Mouse (Mus musculus) embryonic facial prominence, embryonic 14.5 days (tissue): ENCODE measurements around the gene Ly6g6f. TPM values are rescaled to one million over a fixed set of nuclear protein-coding genes. Genes with fewer than 3 reads are reported as not detected.

Experiments used
- ATAC-seq: fragments of 200-750 bp; cut with Nextera tagmentation; 2 replicates; pipeline ENCODE4 v1.8.0; 2017; ENCODE audit warnings: low read depth, moderate number of reproducible peaks, moderate TSS enrichment
- DNase-seq: peaks from one replicate; pipeline ENCODE4 v3.0.0-alpha.2; 2015; ENCODE audit warnings: low spot score
- H3K27ac ChIP-seq: fragments of 300-500 bp; sonication (generic); replicated peaks from 2 replicates; pipeline ENCODE4 v1.5.1; 2014; ENCODE audit warnings: low read depth, mild to moderate bottlenecking, low read length, moderate library complexity
- H3K27me3 ChIP-seq: fragments of 300-500 bp; sonication (generic); replicated peaks from 2 replicates; pipeline ENCODE4 v1.6.1; 2014; ENCODE audit warnings: low read length; ENCODE audit not compliant: control insufficient read depth, insufficient read depth
- H3K36me3 ChIP-seq: fragments of 300-500 bp; sonication (generic); 2 replicates; pipeline ENCODE4 v1.6.1; 2014; ENCODE audit warnings: low read length, mixed read lengths; ENCODE audit not compliant: control insufficient read depth, insufficient read depth
- H3K4me1 ChIP-seq: fragments of 300-500 bp; sonication (generic); 2 replicates; pipeline ENCODE4 v1.6.1; 2014; ENCODE audit warnings: antibody characterized with exemption, low read length; ENCODE audit not compliant: control insufficient read depth, insufficient read depth
- H3K4me2 ChIP-seq: fragments of 300-500 bp; sonication (generic); 2 replicates; pipeline ENCODE4 v1.6.1; 2014; ENCODE audit warnings: low read depth, mild to moderate bottlenecking, low read length, moderate library complexity, mixed read lengths
- H3K4me3 ChIP-seq: fragments of 300-500 bp; sonication (generic); 2 replicates; pipeline ENCODE4 v1.5.1; 2014; ENCODE audit warnings: low read depth, mild to moderate bottlenecking, low read length
- H3K9ac ChIP-seq: fragments of 300-500 bp; sonication (generic); 2 replicates; pipeline ENCODE4 v1.6.1; 2014; ENCODE audit warnings: low read depth, mild to moderate bottlenecking, low read length, moderate library complexity, mixed read lengths
- H3K9me3 ChIP-seq: fragments of 300-500 bp; sonication (generic); 2 replicates; pipeline ENCODE4 v1.6.1; 2016; ENCODE audit warnings: low read length; ENCODE audit not compliant: control insufficient read depth
- WGBS: fragments of 180-500 bp; shearing (Covaris S2); extraction: QIAGEN DNeasy Blood & Tissue Kit; methylation state at CpG from one replicate; pipeline ENCODE4 v1.1.7; 2014; 5-methylcytosine and 5-hydroxymethylcytosine counted together
- polyA plus RNA-seq: library from polyadenylated mRNA; unstranded; fragments of >200 nt; fragmentation: Nextera tagmentation; extraction: Ambion mirVana; gene quantifications from 2 replicates; pipeline ENCODE4 v1.2.1, GENCODE M21; 2014

The Ly6g6f gene
- polyA plus RNA-seq, 1 experiment from 2014 or later = not detected

DNA sequence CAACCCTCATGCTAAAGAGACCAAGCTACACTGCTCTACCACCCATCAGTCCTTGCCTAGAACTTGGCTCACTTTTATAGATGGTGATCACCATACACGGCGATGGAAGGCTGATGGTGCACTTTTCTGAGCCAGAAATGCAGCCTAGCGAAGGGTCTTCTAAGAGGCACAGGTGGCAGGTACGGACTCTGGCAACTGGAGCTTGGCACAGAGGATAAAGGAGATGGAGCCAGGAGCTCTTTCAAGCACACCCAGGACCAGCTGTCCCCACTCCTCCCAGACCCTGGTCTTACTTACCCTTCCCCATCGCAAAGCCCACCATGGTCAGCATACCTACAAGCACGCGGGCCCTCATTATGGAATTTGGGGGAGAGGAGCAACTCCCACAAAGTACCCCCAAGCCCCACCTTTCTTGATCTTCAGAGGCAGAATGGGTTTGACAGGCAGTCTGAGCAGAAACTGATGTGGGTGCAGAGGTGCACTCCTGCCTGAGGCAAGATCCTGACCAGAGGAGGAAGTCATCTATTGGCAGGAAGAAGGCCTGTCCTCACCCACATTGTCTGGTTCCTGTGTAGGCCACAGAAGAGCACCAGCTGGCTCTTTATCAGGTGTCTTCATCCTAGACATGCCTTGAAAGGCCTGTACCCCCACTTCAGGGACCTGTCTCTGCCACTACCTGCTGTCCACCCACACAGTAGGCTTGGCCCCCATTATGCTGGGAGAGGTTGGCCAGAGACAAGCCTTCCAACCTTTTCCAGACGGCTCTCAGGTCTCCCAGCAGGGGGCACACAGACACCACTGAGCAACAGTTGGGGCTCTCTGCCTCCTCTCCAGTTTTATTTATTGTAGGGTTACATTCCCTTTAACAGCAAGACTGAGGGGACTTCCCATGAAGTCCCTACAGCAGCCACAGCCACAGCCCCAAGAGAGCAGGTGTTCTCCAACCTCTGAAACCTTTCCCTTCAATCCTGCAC is 29.9 kb upstream of the Ly6g6f start, which contains the start of gene Ly6g5b:
Gene Ly6g5b, minus strand, starts transcription at position 383 of the 974 bp plus-strand sequence.
- ATAC-seq = no peak
- WGBS = 84% methylated on average over 8 of the region's 8 CpGs

DNA sequence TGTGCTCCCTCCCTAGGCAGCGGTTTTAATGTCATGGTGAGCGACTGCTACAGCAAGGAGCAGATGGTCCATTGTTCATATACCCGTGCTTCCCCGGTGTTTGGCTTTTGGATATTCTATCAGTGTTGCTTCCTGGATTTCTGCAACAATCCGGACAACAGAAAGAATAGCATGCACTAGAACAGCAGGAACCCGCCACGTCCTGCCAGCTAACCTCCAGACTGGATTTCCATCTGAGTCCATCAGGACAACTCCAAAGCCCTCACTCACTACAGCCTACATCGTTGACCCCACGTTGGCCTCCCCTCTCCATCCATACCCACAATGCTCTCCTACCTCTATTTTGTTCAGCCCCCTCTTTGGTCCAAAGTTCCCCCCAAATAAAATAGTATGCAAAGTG is 26.4 kb upstream of the Ly6g6f start:
- DNase-seq = no peak
- H3K9ac ChIP-seq = no peak overlapping the region
- no peaks in the 10 kb centered on the region for H3K4me1 ChIP-seq
- H3K9me3 ChIP-seq = no peaks in the 10 kb centered on the region
- no peak overlapping the region for H3K4me2 ChIP-seq
- H3K27me3 ChIP-seq = no peaks in the 10 kb centered on the region
- H3K27ac ChIP-seq = no peak overlapping the region
- no peak overlapping the region for H3K4me3 ChIP-seq
- H3K36me3 ChIP-seq = peaks cover 26% of the 10 kb centered on the region
- WGBS = 75% methylated on average over 9 of the region's 9 CpGs
- ATAC-seq = no peak

More for the DNA sequence above, 29.9 kb upstream of the Ly6g6f start, which contains the start of gene Ly6g5b:
- Histone ChIP-seq H3K9ac (no peak within 1 kb of the TSS), H3K4me2 (no peak within 1 kb of the TSS), H3K36me3 (peaks cover 55% of the 10 kb centered on the region), H3K4me3 (no peak within 1 kb of the TSS), H3K27me3 (no peaks in the 10 kb centered on the region), H3K4me1 (peaks cover 5% of the 10 kb centered on the region), H3K27ac (no peak within 1 kb of the TSS), H3K9me3 (no peaks in the 10 kb centered on the region)
- no peak for DNase-seq

DNA sequence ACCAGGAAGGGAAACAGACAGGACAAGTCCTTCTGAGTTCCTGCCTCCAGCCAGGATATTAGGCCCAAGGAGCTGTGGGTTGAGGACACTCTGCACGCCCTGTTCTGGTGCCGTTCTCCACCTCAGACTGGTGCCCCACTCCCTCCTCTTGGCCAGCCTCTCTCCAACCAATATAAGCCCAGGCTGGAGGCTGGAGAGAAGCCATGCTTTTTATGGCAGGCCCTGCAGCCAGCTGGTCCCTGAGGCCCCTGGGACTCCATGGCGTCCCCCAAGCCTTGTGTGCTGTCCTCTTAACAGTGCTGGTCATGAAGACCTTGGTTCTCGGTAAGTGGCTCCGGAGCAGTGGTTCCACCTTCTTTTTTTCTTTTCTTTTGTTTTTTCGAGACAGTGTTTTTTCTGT is 22.7 kb upstream of the Ly6g6f start, which contains the start of gene Ly6g5c:
Gene Ly6g5c, plus strand, starts transcription at position 183 of the 400 bp plus-strand sequence.
- Histone ChIP-seq H3K4me1 (no peaks in the 10 kb centered on the region), H3K27ac (no peak within 1 kb of the TSS), H3K9me3 (no peaks in the 10 kb centered on the region), H3K36me3 (peaks cover 13% of the 10 kb centered on the region), H3K27me3 (no peaks in the 10 kb centered on the region), H3K4me3 (no peak within 1 kb of the TSS), H3K4me2 (no peak within 1 kb of the TSS), H3K9ac (no peak within 1 kb of the TSS)
- WGBS = 85% methylated on average over 6 of the region's 6 CpGs
- ATAC-seq (no peak), DNase-seq (no peak)

DNA sequence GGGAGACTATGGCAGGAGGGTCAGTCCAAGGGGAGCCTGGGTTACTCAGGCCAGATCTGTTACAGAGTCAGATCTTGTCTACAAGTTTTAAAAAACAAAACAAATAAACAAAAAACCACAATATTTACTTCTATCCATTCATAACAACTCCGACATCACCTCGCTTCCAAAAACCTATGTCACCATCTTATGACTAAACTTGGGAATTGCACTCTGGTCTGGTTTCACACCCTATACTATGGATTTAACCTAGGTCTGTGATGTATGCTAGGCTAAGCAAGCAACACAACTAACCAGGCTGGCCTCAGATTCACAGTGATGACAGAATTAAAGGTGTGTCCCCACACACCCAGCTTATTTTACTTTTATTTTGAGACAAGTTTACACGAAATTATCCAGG is 21.1 kb upstream of the Ly6g6f start:
- 0 out of 2 replicates have a peak overlapping the region, but pooled peaks have one; percentile 1 for H3K4me3 ChIP-seq
- H3K27me3 ChIP-seq = no peaks in the 10 kb centered on the region
- no peaks in the 10 kb centered on the region for H3K4me1 ChIP-seq
- 57% methylated on average over 3 of the region's 3 CpGs for whole genome bisulfite sequencing
- ATAC-seq (no peak), DNase-seq (no peak)
- no peaks in the 10 kb centered on the region for H3K9me3 ChIP-seq
- 0 out of 2 replicates have a peak overlapping the region, but pooled peaks have one; percentile 27 for H3K4me2 ChIP-seq
- H3K36me3 ChIP-seq = peaks cover 29% of the 10 kb centered on the region
- H3K9ac ChIP-seq = no peak overlapping the region
- H3K27ac ChIP-seq = no peak overlapping the region

DNA sequence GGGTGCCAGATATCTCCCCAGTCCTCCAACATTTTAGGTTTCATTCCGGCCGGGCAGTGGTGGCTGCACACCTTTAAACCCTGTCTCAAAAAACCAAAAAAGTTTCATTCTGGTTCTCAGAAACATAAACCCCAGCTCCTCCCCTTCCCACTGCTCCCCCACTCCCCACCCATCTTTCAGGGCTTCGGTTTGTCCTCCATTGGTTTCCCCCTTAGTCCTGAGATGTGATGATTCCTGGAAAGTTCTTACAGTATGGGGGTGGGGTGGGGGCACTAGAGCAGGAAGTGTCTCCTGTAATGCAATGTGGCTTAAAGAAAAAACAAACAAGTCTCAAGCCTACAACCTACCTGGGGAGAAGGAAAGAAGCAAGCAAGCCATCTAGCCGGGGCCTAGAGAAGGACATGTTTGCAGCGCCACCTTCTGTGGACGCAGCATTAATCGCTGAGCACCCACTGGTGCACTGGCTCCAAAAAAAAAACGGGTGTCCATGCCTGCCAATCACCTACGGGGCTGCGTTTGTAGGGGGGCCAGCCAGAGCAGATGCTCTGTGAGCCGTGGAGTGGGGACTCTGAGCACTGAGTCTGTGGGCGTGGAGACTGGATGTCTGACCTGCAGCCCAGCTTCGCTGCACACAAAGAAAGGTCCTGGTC is 20.5 kb upstream of the Ly6g6f start:
- H3K27ac ChIP-seq = no peak overlapping the region
- DNase-seq (peak; percentile 57), ATAC-seq (0 out of 2 replicates have a peak, but pooled peaks have one; percentile 24)
- peaks cover 35% of the 10 kb centered on the region for H3K36me3 ChIP-seq
- 0 out of 2 replicates have a peak overlapping the region, but pooled peaks have one; percentile 40 for H3K9ac ChIP-seq
- H3K4me2 ChIP-seq = peak overlapping the region; percentile 27
- 0 out of 2 replicates have a peak overlapping the region, but pooled peaks have one; percentile 1 for H3K4me3 ChIP-seq
- H3K9me3 ChIP-seq = no peaks in the 10 kb centered on the region
- 22% methylated on average over 13 of the region's 13 CpGs for WGBS
- H3K4me1 ChIP-seq = no peaks in the 10 kb centered on the region
- no peaks in the 10 kb centered on the region for H3K27me3 ChIP-seq

DNA sequence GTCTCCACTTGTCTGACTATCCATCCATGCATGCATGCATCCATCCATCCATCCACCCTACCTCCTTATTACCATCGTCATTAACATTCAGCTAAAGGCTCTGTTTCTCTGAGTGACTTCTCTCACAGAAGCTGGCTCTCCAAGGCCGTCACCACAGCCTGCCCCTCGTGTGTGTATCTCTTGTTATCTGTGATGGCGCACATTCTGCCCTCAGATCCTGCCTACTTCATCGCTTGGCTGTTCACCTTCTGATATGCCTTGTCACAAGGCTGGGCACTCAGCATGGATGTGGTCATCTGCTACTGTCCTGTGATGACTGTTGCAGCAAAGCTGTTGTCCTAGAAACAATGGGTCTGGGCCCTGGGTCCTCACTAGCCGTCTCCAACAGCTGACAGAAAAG is 19.3 kb upstream of the Ly6g6f start:
- no peaks in the 10 kb centered on the region for H3K27me3 ChIP-seq
- no peak overlapping the region for H3K4me2 ChIP-seq
- WGBS = 81% methylated on average over 6 of the region's 6 CpGs
- no peak for ATAC-seq
- H3K9ac ChIP-seq = no peak overlapping the region
- no peak overlapping the region for H3K4me3 ChIP-seq
- DNase-seq = no peak
- H3K36me3 ChIP-seq = peaks cover 46% of the 10 kb centered on the region
- H3K27ac ChIP-seq = no peak overlapping the region
- no peaks in the 10 kb centered on the region for H3K9me3 ChIP-seq
- H3K4me1 ChIP-seq = no peaks in the 10 kb centered on the region

DNA sequence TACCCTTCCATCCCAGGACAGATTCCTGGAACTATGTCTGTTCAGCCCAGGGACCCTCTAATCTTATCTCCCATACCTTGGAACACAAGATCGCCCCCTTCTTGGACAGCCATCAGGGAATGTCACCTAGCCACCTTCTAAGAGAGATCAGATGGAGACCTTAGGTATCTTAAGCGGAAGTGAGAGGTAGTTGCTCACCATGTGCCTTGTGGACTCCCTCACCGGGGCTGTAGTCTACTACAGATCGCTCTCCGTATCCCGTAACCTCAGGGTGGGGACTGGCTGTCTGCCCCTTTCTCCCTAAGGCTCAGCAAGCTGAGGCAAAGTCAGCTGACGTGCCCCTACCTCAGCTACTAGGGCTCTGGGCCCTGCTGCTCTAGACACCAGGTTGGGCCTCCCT is 18.7 kb upstream of the Ly6g6f start:
- ATAC-seq = no peak
- peaks cover 53% of the 10 kb centered on the region for H3K36me3 ChIP-seq
- no peaks in the 10 kb centered on the region for H3K27me3 ChIP-seq
- H3K4me1 ChIP-seq = no peaks in the 10 kb centered on the region
- DNase-seq = no peak
- no peak overlapping the region for H3K9ac ChIP-seq
- no peak overlapping the region for H3K4me3 ChIP-seq
- H3K9me3 ChIP-seq = no peaks in the 10 kb centered on the region
- no peak overlapping the region for H3K27ac ChIP-seq
- H3K4me2 ChIP-seq = no peak overlapping the region
- WGBS = 89% methylated on average over 7 of the region's 7 CpGs

DNA sequence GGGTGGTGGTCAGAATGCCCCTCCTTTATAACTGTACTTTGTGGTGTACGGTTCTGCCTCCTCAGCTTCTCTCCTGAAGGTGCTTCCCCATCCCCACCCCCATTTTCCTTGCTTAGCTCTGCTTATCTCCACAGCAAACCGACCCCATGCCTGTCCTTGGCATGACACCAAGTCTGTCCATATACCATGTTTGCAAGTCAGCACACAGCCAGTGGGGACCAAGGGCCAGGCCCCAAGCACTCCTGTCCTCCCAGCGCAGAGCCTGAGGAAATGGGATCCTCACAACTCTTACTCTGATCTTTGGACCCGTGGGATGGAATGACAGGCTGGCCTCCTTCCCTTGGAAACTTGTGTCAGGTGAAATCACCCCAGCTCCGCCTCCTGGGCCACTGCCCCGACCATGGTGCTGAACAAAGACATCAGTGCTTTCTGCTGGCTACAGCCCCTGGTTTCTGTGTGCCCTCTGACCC is 17.8 kb upstream of the Ly6g6f start:
- Histone ChIP-seq H3K36me3 (peaks cover 61% of the 10 kb centered on the region), H3K27me3 (no peaks in the 10 kb centered on the region), H3K9ac (no peak overlapping the region), H3K27ac (no peak overlapping the region), H3K9me3 (no peaks in the 10 kb centered on the region), H3K4me1 (no peaks in the 10 kb centered on the region), H3K4me2 (no peak overlapping the region), H3K4me3 (no peak overlapping the region)
- DNase-seq = no peak
- WGBS = 70% methylated on average over 6 of the region's 6 CpGs
- no peak for ATAC-seq
